ENCODE assay signal across 12 mouse cellular contexts in genomic region chr2:38354179-38354716, GRCm38 (mm10). TPM values are rescaled to one million over a fixed set of nuclear protein-coding genes. Genes with fewer than 3 reads are reported as not detected.
A peak's percentile ranks its signal among the peaks of the same experiment; 100 is the strongest.
DNase-seq lines count a peak whose midpoint lies in the region; ATAC-seq and TF ChIP-seq lines count a peak whose summit lies in the region.
"Had no signal": no experiment of that assay in that cellular context is flagged by ENCODE, and none has a peak within 500 bp of the region (broad histone marks: within the 10 kb centered on the region; RNA-seq: fewer than 3 reads in every experiment).

No protein-coding gene starts in this region.

- peaks cover 76% of the 10 kb centered on the region for H3K4me1 ChIP-seq in forebrain, embryonic 13.5 days
- peaks cover 75% of the 10 kb centered on the region for H3K4me1 ChIP-seq in limb, embryonic 12.5 days (replicated peaks)
- H3K4me1 ChIP-seq in midbrain, postnatal 0 days (ENCODE audit: insufficient read depth, low read length), result peaks cover 5% of the 10 kb centered on the region
- H3K4me1 ChIP-seq in stomach, postnatal 0 days (replicated peaks; ENCODE audit: control insufficient read depth, insufficient read depth), result peaks cover 5% of the 10 kb centered on the region; the same call in 1 of the 2 replicates

- intact Hi-C loops in left cerebral cortex, adult 2 months (cut with DNase I), result loop anchor here (5.0 kb wide), 1 partner anchor 67 kb away; the partner anchor contains the start of gene Dennd1a

- H3K4me2 ChIP-seq in forebrain, embryonic 13.5 days, result peak overlapping the region; percentile 93
- peak overlapping the region; percentile 88 for H3K4me2 ChIP-seq in limb, embryonic 12.5 days
- peak overlapping the region; percentile 72 for H3K4me2 ChIP-seq in midbrain, postnatal 0 days (ENCODE audit: low read depth, low read length, poor library complexity, severe bottlenecking)
- no peak overlapping the region for H3K4me2 ChIP-seq in stomach, postnatal 0 days (replicated peaks; ENCODE audit: low read depth)
- H3K4me2 ChIP-seq: stomach, embryonic 15.5 days had no signal

- no peak for DNase-seq in left cerebral cortex, adult 2 months (ENCODE audit: extremely low spot score in 1 of 2, low spot score in 2 of 2)
- DNase-seq in left cerebral cortex, adult 11 months (ENCODE audit: low spot score), result no peak
- DNase-seq in midbrain, postnatal 0 days (ENCODE audit: low spot score), result no peak
- DNase-seq in kidney, adult 8-10 months, result no peak
- DNase-seq in adrenal gland, adult 18-20 months (ENCODE audit: low spot score in 2 of 2), result no peak
- DNase-seq in stomach, postnatal 0 days (ENCODE audit: low spot score), result no peak
- DNase-seq: cerebellum, postnatal 36 days; kidney, adult 9 months had no signal

- no peak for ATAC-seq in forebrain, embryonic 13.5 days
- no peak for ATAC-seq in limb, embryonic 12.5 days (ENCODE audit: insufficient number of reproducible peaks, insufficient read depth, low FRiP score, low TSS enrichment, low read depth)
- no peak for ATAC-seq in midbrain, postnatal 0 days (ENCODE audit: low FRiP score)
- ATAC-seq in stomach, postnatal 0 days (ENCODE audit: low FRiP score, low TSS enrichment), result no peak

- peak overlapping the region; percentile 100 for H3K9ac ChIP-seq in forebrain, embryonic 13.5 days
- peak overlapping the region; percentile 92 for H3K9ac ChIP-seq in limb, embryonic 12.5 days (replicated peaks)
- peak overlapping the region; percentile 61 for H3K9ac ChIP-seq in midbrain, postnatal 0 days (replicated peaks; ENCODE audit: low read length, poor library complexity, severe bottlenecking)
- H3K9ac ChIP-seq in stomach, postnatal 0 days (ENCODE audit: low read length), result no peak overlapping the region
- H3K9ac ChIP-seq: stomach, embryonic 15.5 days had no signal

- H3K4me3 ChIP-seq in left cerebral cortex, adult 2 months, result peak overlapping the region; percentile 63
- peak overlapping the region; percentile 91 for H3K4me3 ChIP-seq in forebrain, embryonic 13.5 days
- peak overlapping the region; percentile 62 for H3K4me3 ChIP-seq in limb, embryonic 12.5 days (replicated peaks)
- peak overlapping the region; percentile 55 for H3K4me3 ChIP-seq in midbrain, postnatal 0 days (ENCODE audit: low read depth, low read length)
- H3K4me3 ChIP-seq in stomach, postnatal 0 days (ENCODE audit: low read depth, low read length), result no peak overlapping the region
- H3K4me3 ChIP-seq: stomach, embryonic 15.5 days had no signal

- no peak for TF ChIP-seq EP300 in stomach, postnatal 0 days (optimal IDR thresholded peaks at IDR 0.05)

- H3K27me3 ChIP-seq in forebrain, embryonic 13.5 days, result peaks cover 19% of the 10 kb centered on the region
- peaks cover 89% of the 10 kb centered on the region for H3K27me3 ChIP-seq in limb, embryonic 12.5 days
- H3K27me3 ChIP-seq in midbrain, postnatal 0 days (ENCODE audit: insufficient read depth, low read length), result peaks cover 69% of the 10 kb centered on the region
- H3K27me3 ChIP-seq in stomach, postnatal 0 days (ENCODE audit: control insufficient read depth, insufficient read depth, low read length), result peaks cover 58% of the 10 kb centered on the region

- H3K27ac ChIP-seq in left cerebral cortex, adult 2 months, result peak overlapping the region; percentile 70
- H3K27ac ChIP-seq in forebrain, embryonic 13.5 days, result peak overlapping the region; percentile 99
- peak overlapping the region; percentile 56; the same call in 1 of the 2 replicates for H3K27ac ChIP-seq in limb, embryonic 12.5 days
- H3K27ac ChIP-seq in midbrain, postnatal 0 days (ENCODE audit: low read depth, low read length), result peak overlapping the region; percentile 63
- H3K27ac ChIP-seq in stomach, postnatal 0 days (replicated peaks), result no peak overlapping the region
- H3K27ac ChIP-seq: stomach, embryonic 15.5 days had no signal

- H3K36me3 ChIP-seq in forebrain, embryonic 13.5 days (ENCODE audit: poor library complexity, severe bottlenecking), result peaks cover 30% of the 10 kb centered on the region
- H3K36me3 ChIP-seq in limb, embryonic 12.5 days, result 0 out of 2 replicates have a peak, but pooled peaks cover 4% of the 10 kb centered on the region
- H3K36me3 ChIP-seq in midbrain, postnatal 0 days (ENCODE audit: insufficient read depth, low read length), result no peaks in the 10 kb centered on the region
- H3K36me3 ChIP-seq in stomach, postnatal 0 days (ENCODE audit: control insufficient read depth, insufficient read depth, low read length), result no peaks in the 10 kb centered on the region
- H3K36me3 ChIP-seq: stomach, embryonic 15.5 days had no signal

- no peaks in the 10 kb centered on the region for H3K9me3 ChIP-seq in forebrain, embryonic 13.5 days (replicated peaks)
- H3K9me3 ChIP-seq in limb, embryonic 12.5 days, result no peaks in the 10 kb centered on the region
- H3K9me3 ChIP-seq in midbrain, postnatal 0 days (ENCODE audit: low read length), result no peaks in the 10 kb centered on the region
- H3K9me3 ChIP-seq in stomach, postnatal 0 days (ENCODE audit: control insufficient read depth, low read length), result no peaks in the 10 kb centered on the region
- H3K9me3 ChIP-seq: stomach, embryonic 15.5 days had no signal

- 1% methylated on average over 22 of the region's 22 CpGs for WGBS in forebrain, embryonic 13.5 days
- WGBS in limb, embryonic 12.5 days, result 3% methylated on average over 22 of the region's 22 CpGs
- WGBS in midbrain, postnatal 0 days, result 2% methylated on average over 22 of the region's 22 CpGs
- 5% methylated on average over 22 of the region's 22 CpGs for WGBS in stomach, postnatal 0 days

- TF ChIP-seq CTCF in left cerebral cortex, adult 2 months (IDR thresholded peaks at IDR 0.05), result no peak
- no peak for TF ChIP-seq CTCF in midbrain, postnatal 0 days (IDR thresholded peaks at IDR 0.05)
- no peak for TF ChIP-seq CTCF in stomach, postnatal 0 days (IDR thresholded peaks at IDR 0.05; ENCODE audit: low read depth)

RNA-seq across cellular contexts. Expression of gene Lhx2, which starts 15.2 kb away (rescaled TPM):
- total RNA-seq in left cerebral cortex, adult 2 months (2021), result 10 to 100 TPM; 83.9 to 88.2 TPM
- polyA plus RNA-seq in forebrain, embryonic 13.5 days (2015; fragmentation: Nextera tagmentation; extraction: Ambion mirVana), result 153 and 167 TPM in 2 replicates
- 36.9 and 42.7 TPM in 2 replicates for polyA plus RNA-seq in limb, embryonic 12.5 days (2016; fragmentation: Nextera tagmentation; extraction: Ambion mirVana)
- 77.5 and 90.1 TPM in 2 replicates for total RNA-seq in midbrain, postnatal 0 days (2014; rRNA removed)
- 22.1 and 23.8 TPM in 2 replicates for polyA plus RNA-seq in midbrain, postnatal 0 days (2015; fragmentation: Nextera tagmentation; extraction: Ambion mirVana)
- not detected for total RNA-seq in adrenal gland, adult 18-20 months (2021)
- polyA plus RNA-seq in stomach, postnatal 0 days (2015; fragmentation: Nextera tagmentation; extraction: Ambion mirVana), result not detected in 2 replicates
- total RNA-seq: megakaryocyte progenitor cell, adult 5-6 weeks had no signal

Comparison
In these comparisons a context has a peak if more than half of its experiments do, and no peak if none do; other contexts are left out.
1. RNA of gene Lhx2, which starts 15.2 kb away (polyA plus RNA-seq): 153 to 167 TPM in forebrain, embryonic 13.5 days, 36.9 to 42.7 TPM in limb, embryonic 12.5 days and 22.1 to 23.8 TPM in midbrain, postnatal 0 days; not detected in stomach, postnatal 0 days; every median in the first group is over 10 times any median in the second.